Mouse (Mus musculus): ENCODE results near the gene Ddx6. TPM values are rescaled to one million over a fixed set of nuclear protein-coding genes. Genes with fewer than 3 reads are reported as not detected.

Gene Ddx6
- polyA plus RNA-seq, 1 experiment: 9.6 TPM

GRCm38 (mm10) chr9:44593221-44593620 lies 11.5 kb upstream of the Ddx6 start:
- Histone ChIP-seq H3K4me1 (ENCODE audit: control insufficient read depth, insufficient read depth, insufficient read length, low read length) (peaks cover 7% of the 10 kb centered on the region; the same call in 1 of the 2 replicates), H3K36me3 (ENCODE audit: control insufficient read depth, insufficient read depth, low read length) (no peaks in the 10 kb centered on the region), H3K27ac (ENCODE audit: insufficient read depth, low read depth, low read length) (no peak overlapping the region), H3K4me3 (ENCODE audit: low read depth, low read length) (no peak overlapping the region), H3K27me3 (ENCODE audit: control insufficient read depth, insufficient read depth, low read length) (no peaks in the 10 kb centered on the region)
- 89% methylated on average over 4 of the region's 4 CpGs for WGBS
- TF ChIP-seq CTCF (IDR thresholded peaks at IDR 0.05; ENCODE audit: extremely low read depth, insufficient read length, insufficient replicate concordance, low read depth, low read length) (no peak), POLR2A (IDR thresholded peaks at IDR 0.05; ENCODE audit: low read depth, low read length) (no peak)

DNA sequence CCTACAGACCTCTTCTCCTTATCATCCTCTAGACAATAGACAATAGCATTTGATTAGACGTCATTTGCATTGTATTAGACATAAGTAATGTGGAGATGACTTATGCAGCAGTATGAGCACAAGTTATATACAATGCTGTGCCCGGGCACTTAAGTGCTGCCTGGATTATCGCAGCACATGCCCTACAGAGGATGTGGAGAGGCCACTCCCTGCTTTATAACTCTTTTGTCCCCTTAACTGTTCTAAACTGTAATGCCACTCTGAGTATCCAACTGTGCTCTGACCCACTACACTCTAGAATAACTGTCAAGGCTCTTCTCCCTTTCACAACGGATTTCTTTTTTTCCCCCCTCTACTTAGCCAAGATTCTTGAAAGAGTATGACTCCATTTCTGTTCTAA lies 10.8 kb upstream of the Ddx6 start:
- peaks cover 8% of the 10 kb centered on the region for H3K4me1 ChIP-seq (ENCODE audit: control insufficient read depth, insufficient read depth, insufficient read length, low read length)
- TF ChIP-seq CTCF (IDR thresholded peaks at IDR 0.05; ENCODE audit: extremely low read depth, insufficient read length, insufficient replicate concordance, low read depth, low read length): no peak
- no peak for TF ChIP-seq POLR2A (IDR thresholded peaks at IDR 0.05; ENCODE audit: low read depth, low read length)
- H3K27ac ChIP-seq (ENCODE audit: insufficient read depth, low read depth, low read length): no peak overlapping the region
- no peak overlapping the region for H3K4me3 ChIP-seq (ENCODE audit: low read depth, low read length)
- H3K36me3 ChIP-seq (ENCODE audit: control insufficient read depth, insufficient read depth, low read length): no peaks in the 10 kb centered on the region
- WGBS: 39% methylated on average over 4 of the region's 4 CpGs
- H3K27me3 ChIP-seq (ENCODE audit: control insufficient read depth, insufficient read depth, low read length): no peaks in the 10 kb centered on the region

GRCm38 (mm10) chr9:44594901-44595536 lies 9.7 kb upstream of the Ddx6 start:
- TF ChIP-seq CTCF (IDR thresholded peaks at IDR 0.05; ENCODE audit: extremely low read depth, insufficient read length, insufficient replicate concordance, low read depth, low read length) (no peak), POLR2A (IDR thresholded peaks at IDR 0.05; ENCODE audit: low read depth, low read length) (no peak)
- H3K27ac ChIP-seq (ENCODE audit: insufficient read depth, low read depth, low read length): peak overlapping the region; percentile 49; the same call in 1 of the 2 replicates
- H3K36me3 ChIP-seq (ENCODE audit: control insufficient read depth, insufficient read depth, low read length): no peaks in the 10 kb centered on the region
- peaks cover 12% of the 10 kb centered on the region for H3K4me1 ChIP-seq (ENCODE audit: control insufficient read depth, insufficient read depth, insufficient read length, low read length)
- 45% methylated on average over 9 of the region's 9 CpGs for WGBS
- no peaks in the 10 kb centered on the region for H3K27me3 ChIP-seq (ENCODE audit: control insufficient read depth, insufficient read depth, low read length)
- no peak overlapping the region for H3K4me3 ChIP-seq (ENCODE audit: low read depth, low read length)

- Histone ChIP-seq H3K27me3 (ENCODE audit: control insufficient read depth, insufficient read depth, low read length) (no peaks in the 10 kb centered on the region), H3K4me3 (ENCODE audit: low read depth, low read length) (no peak overlapping the region), H3K27ac (ENCODE audit: insufficient read depth, low read depth, low read length) (0 out of 2 replicates have a peak overlapping the region, but pooled peaks have one; percentile 49), H3K36me3 (ENCODE audit: control insufficient read depth, insufficient read depth, low read length) (no peaks in the 10 kb centered on the region), H3K4me1 (ENCODE audit: control insufficient read depth, insufficient read depth, insufficient read length, low read length) (peaks cover 11% of the 10 kb centered on the region)
- WGBS: 29% methylated on average over 1 of the region's 1 CpGs
- TF ChIP-seq POLR2A (IDR thresholded peaks at IDR 0.05; ENCODE audit: low read depth, low read length): no peak
Measured at GRCm38 (mm10) chr9:44595537-44595930, 9.2 kb upstream of the Ddx6 start.

DNA sequence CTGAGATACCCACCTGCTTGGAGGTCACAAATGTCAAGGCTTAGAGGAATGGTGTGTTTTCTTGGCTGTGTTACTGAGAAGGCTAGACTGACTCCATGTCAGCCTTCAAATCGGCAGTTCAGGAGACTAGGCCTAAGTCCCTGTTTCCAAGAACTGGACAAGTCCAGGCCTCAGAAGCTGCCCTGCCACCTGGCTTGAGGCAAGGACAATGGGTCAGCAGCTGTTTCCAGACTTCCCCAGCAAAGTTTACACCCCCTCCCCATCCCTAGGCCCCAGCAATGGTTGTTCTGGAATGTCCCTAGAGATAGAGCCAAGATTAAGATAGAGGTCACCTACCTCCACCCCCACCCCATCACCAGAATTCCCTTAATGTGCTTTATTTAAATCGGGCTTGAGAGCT lies 7.0 kb upstream of the Ddx6 start:
- H3K4me1 ChIP-seq (ENCODE audit: control insufficient read depth, insufficient read depth, insufficient read length, low read length): peaks cover 9% of the 10 kb centered on the region
- no peak overlapping the region for H3K4me3 ChIP-seq (ENCODE audit: low read depth, low read length)
- no peaks in the 10 kb centered on the region for H3K36me3 ChIP-seq (ENCODE audit: control insufficient read depth, insufficient read depth, low read length)
- 92% methylated on average over 2 of the region's 2 CpGs for WGBS
- no peak for TF ChIP-seq CTCF (IDR thresholded peaks at IDR 0.05; ENCODE audit: extremely low read depth, insufficient read length, insufficient replicate concordance, low read depth, low read length)
- no peak for TF ChIP-seq POLR2A (IDR thresholded peaks at IDR 0.05; ENCODE audit: low read depth, low read length)
- no peaks in the 10 kb centered on the region for H3K27me3 ChIP-seq (ENCODE audit: control insufficient read depth, insufficient read depth, low read length)
- H3K27ac ChIP-seq (ENCODE audit: insufficient read depth, low read depth, low read length): no peak overlapping the region

GRCm38 (mm10) chr9:44598899-44599495 lies 5.7 kb upstream of the Ddx6 start:
- H3K27me3 ChIP-seq (ENCODE audit: control insufficient read depth, insufficient read depth, low read length): no peaks in the 10 kb centered on the region
- no peak for TF ChIP-seq CTCF (IDR thresholded peaks at IDR 0.05; ENCODE audit: extremely low read depth, insufficient read length, insufficient replicate concordance, low read depth, low read length)
- TF ChIP-seq POLR2A (IDR thresholded peaks at IDR 0.05; ENCODE audit: low read depth, low read length): no peak
- H3K36me3 ChIP-seq (ENCODE audit: control insufficient read depth, insufficient read depth, low read length): no peaks in the 10 kb centered on the region
- H3K4me3 ChIP-seq (ENCODE audit: low read depth, low read length): peak overlapping the region; percentile 49
- WGBS: 9% methylated on average over 18 of the region's 18 CpGs
- H3K27ac ChIP-seq (ENCODE audit: insufficient read depth, low read depth, low read length): peak overlapping the region; percentile 36; the same call in 1 of the 2 replicates
- peaks cover 9% of the 10 kb centered on the region for H3K4me1 ChIP-seq (ENCODE audit: control insufficient read depth, insufficient read depth, insufficient read length, low read length)

DNA sequence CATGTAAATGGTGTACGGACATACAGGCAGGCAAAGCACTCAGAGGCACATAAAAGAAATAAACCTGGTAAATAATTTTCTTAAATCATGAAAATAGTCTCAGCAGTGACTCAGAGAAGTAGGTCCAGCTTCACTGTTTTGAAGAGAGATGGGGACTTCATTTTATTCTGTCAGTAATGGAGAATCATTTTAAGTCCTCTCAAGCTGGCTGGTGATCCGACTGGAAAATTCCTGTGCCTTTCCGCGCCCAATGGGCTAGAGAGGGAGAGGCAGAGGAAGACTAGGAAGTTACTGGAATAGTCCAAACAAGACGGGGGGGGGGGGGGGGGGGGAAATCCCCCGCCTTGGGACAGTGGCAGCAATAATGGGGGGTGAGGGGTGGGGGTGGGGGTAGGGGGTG lies 5.1 kb upstream of the Ddx6 start:
- 14% methylated on average over 4 of the region's 6 CpGs for WGBS
- H3K36me3 ChIP-seq (ENCODE audit: control insufficient read depth, insufficient read depth, low read length): no peaks in the 10 kb centered on the region
- peaks cover 9% of the 10 kb centered on the region for H3K4me1 ChIP-seq (ENCODE audit: control insufficient read depth, insufficient read depth, insufficient read length, low read length)
- H3K4me3 ChIP-seq (ENCODE audit: low read depth, low read length): no peak overlapping the region
- no peak for TF ChIP-seq POLR2A (IDR thresholded peaks at IDR 0.05; ENCODE audit: low read depth, low read length)
- TF ChIP-seq CTCF (IDR thresholded peaks at IDR 0.05; ENCODE audit: extremely low read depth, insufficient read length, insufficient replicate concordance, low read depth, low read length): no peak
- H3K27ac ChIP-seq (ENCODE audit: insufficient read depth, low read depth, low read length): 0 out of 2 replicates have a peak overlapping the region, but pooled peaks have one; percentile 36
- H3K27me3 ChIP-seq (ENCODE audit: control insufficient read depth, insufficient read depth, low read length): no peaks in the 10 kb centered on the region
